Mouse (Mus musculus) inflammation-experienced regulatory T-cells (primary cell): ENCODE results near the gene Mthfd2l. TPM values are rescaled to one million over a fixed set of nuclear protein-coding genes. Genes with fewer than 3 reads are reported as not detected.

Experiments
- polyA plus RNA-seq, 2 experiments: library from polyadenylated mRNA; unstranded; fragments of 100-300 nt; shearing (Covaris generic); gene quantifications; one replicate each; pipeline ENCODE4 v1.2.1; 2017

Mthfd2l gene
- polyA plus RNA-seq = 10 to 100 TPM; 13.3 to 15.0 TPM

DNA sequence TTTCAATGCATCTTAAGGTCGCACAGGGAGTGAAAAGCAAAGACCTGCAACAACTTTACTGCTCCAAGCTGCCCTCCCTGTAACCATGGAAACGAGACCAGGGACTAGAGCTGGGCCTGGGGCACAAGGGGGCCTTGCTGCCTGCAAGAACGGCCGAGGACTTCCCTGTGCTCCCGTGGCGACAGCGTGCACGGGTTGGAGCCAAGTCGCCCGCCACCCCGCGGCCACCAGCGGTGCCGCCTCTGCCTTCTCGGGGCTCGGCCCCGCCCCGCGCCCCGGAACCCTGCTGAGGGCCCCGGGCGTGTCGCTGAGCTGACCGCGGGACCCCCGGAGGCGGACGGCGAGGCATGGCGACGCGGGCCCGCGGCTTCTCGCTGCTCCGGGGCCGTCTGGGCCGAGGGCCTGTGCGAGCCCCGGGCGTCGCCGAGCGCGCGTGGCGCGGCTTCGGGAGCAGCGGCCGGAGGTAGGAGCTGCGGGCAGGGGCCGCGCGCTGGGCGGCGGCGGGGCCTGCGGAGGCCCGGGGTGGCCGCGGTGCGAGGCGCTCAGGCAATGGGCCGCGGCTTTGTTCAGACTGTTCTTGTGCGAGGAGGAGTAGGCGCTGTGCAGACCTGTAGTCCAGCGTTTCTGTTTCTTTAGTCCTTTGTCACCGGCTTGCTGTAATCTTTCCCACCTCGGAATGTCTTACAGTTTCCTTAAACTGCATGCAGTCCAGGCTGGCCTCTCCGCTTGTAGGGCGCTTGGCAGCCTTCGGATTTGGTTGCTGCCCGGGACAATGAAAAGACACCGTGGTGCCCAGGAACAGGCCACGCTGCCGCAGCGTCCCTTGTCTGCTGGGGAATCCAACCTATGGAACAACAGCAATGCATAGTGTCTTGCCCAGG, at the start of gene Mthfd2l:
Mthfd2l (plus strand) TSS at position 147 of the 881 bp plus-strand sequence.

DNA sequence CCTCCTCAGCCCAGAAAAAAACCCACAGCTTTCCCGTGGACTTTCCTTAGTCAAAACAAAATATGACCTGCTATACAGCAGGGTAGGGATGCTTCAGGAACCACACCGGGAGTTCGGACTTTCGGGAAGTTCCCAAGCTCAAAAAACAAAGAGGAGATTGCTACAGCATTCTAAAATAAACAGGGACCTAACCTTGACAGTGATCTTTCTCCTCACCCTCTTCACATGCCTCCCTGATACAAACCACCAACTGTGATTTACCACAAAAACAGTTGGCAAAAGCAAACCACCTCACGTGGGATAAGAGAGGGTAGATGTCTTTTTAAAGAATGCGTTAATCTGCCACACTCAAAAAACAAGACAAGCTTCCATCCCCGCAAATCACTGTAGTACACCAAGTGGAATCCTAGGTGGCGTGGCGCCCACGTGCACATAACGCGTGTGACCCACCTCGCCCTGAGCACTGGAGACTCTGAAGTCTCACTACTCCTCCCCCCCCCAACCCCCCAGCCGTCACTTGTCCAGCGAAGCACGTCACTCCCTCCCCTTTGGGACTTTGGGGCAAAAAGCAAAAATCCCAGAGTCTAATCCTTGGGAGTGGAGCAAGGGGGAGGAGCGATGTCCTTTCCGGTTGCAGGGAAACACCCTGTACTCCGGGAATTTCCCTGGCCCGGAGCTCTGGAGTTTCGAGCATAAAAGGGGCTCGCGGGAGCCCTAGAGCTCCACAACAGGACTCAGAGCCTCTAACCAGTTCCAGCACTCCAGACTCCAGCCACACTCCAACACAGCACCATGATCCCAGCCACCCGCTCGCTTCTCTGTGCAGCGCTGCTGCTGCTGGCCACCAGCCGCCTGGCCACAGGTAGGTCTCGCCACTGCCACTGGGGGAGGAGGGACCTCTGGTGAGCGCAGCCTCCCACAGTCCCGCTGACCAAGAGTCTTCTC, 40.1 kb upstream of the Mthfd2l start, which contains the start of gene Cxcl1:
Cxcl1 (plus strand) TSS at position 723 of the 945 bp plus-strand sequence.

GRCm38 (mm10) chr5:90903339-90904020, 27.4 kb upstream of the Mthfd2l start, which contains the start of gene Cxcl2:
Gene Cxcl2, plus strand, starts transcription at chr5:90903871.

GRCm38 (mm10) chr5:91027164-91027563, 96.2 kb downstream of the Mthfd2l start, which contains the start of gene Epgn:
Gene Epgn, plus strand, starts transcription at chr5:91027464.

Other genes starting within 250 kb of the Mthfd2l start
- gene Cxcl5, start 171.8 kb upstream of the Mthfd2l start, polyA plus RNA-seq = not detected
- not detected for gene Ppbp, start 162.6 kb upstream of the Mthfd2l start, polyA plus RNA-seq
- 1 to 10 TPM in 1 of 2 experiments, under 1 TPM in 1; 0.39 to 2.1 TPM for gene Pf4, start 158.7 kb upstream of the Mthfd2l start, polyA plus RNA-seq
- under 1 TPM in 1 of 2 experiments, not detected in 1; 0.42 TPM for gene Cxcl3, start 145.0 kb upstream of the Mthfd2l start, polyA plus RNA-seq
- gene Cxcl15, start 136.6 kb upstream of the Mthfd2l start, polyA plus RNA-seq = not detected
- under 1 TPM; 0.24 to 0.80 TPM for gene Cxcl1, start 39.9 kb upstream of the Mthfd2l start, polyA plus RNA-seq
- 1 to 10 TPM in 1 of 2 experiments, not detected in 1; 2.8 TPM for gene Cxcl2, start 27.2 kb upstream of the Mthfd2l start, polyA plus RNA-seq
- not detected for gene Epgn, start 96.3 kb downstream of the Mthfd2l start, polyA plus RNA-seq
- under 1 TPM in 1 of 2 experiments, not detected in 1; 0.16 TPM for gene Ereg, start 143.5 kb downstream of the Mthfd2l start, polyA plus RNA-seq
- 10 to 100 TPM in 1 of 2 experiments, 1 to 10 TPM in 1; 3.5 to 10.3 TPM for gene Areg, start 208.5 kb downstream of the Mthfd2l start, polyA plus RNA-seq